Mouse (Mus musculus): ENCODE data around the gene Lrch3. TPM values are rescaled to one million over a fixed set of nuclear protein-coding genes. Genes with fewer than 3 reads are reported as not detected.
"Not testable (repeated sequence)": the region's sequence is repeated elsewhere in the genome, so short reads cannot be mapped to it uniquely, and the experiment has no call there.

Lrch3 gene
- polyA plus RNA-seq, 1 experiment from 2014 or later: 24.3 TPM

DNA sequence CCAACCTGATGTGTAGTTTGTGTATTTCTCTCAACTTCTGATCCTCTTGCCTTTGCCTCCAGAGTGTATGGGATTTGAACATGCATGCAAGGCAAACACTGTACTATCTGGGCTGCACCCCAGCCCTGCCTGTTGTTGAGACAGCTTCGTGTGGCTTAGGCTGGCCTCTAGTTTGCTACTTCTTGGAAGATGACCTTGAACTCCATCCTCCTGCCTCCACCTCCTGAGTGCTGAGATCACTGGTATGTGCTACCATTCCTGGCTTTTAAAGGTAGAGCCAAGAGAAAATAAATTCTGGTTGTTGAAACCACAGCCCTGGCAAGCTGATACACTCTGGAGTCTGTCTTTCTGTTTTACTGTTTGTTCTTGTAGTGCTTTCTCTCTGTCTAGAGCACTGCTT is 21.2 kb downstream of the Lrch3 start:
- Histone ChIP-seq H3K4me2 (ENCODE audit: low read length) (no peak overlapping the region), H3K4me1 (ENCODE audit: control insufficient read depth, insufficient read depth, low read length) (peaks cover 5% of the 10 kb centered on the region; the same call in 1 of the 2 replicates), H3K27ac (ENCODE audit: low read depth, low read length) (no peak overlapping the region), H3K36me3 (ENCODE audit: control insufficient read depth, insufficient read depth, low read length) (no peaks in the 10 kb centered on the region), H3K9me3 (replicated peaks; ENCODE audit: control insufficient read depth, low read length) (no peaks in the 10 kb centered on the region), H3K4me3 (ENCODE audit: low read depth, low read length) (no peak overlapping the region), H3K27me3 (replicated peaks; ENCODE audit: control insufficient read depth, insufficient read depth, low read length) (no peaks in the 10 kb centered on the region), H3K9ac (ENCODE audit: low read length) (no peak overlapping the region)
- no peak for ATAC-seq
- WGBS: 81% methylated on average over 1 of the region's 1 CpGs
- DNase-seq (ENCODE audit: low spot score): no peak

DNA sequence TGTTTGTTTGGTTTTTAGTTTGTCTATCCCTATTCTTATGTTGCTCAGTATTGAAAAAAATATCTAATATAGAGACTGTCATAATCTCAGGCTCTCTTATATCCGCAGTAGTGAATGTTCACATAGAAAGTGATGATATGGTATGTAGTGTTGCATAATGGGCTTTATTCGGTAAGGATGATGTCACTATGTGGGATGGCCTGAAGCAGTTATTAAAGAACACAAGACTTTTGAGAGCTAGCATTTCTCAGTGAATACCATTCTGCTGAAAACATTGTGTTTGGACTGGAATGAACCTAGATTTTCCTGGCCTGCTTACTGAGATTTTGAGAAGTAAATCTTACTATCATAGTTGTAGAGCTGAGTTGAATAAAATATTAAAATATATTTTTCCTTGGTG is 23.5 kb downstream of the Lrch3 start:
- Histone ChIP-seq H3K4me1 (ENCODE audit: control insufficient read depth, insufficient read depth, low read length) (peaks cover 5% of the 10 kb centered on the region; the same call in 1 of the 2 replicates), H3K27me3 (replicated peaks; ENCODE audit: control insufficient read depth, insufficient read depth, low read length) (no peaks in the 10 kb centered on the region), H3K4me2 (ENCODE audit: low read length) (no peak overlapping the region), H3K9me3 (replicated peaks; ENCODE audit: control insufficient read depth, low read length) (no peaks in the 10 kb centered on the region), H3K9ac (ENCODE audit: low read length) (no peak overlapping the region), H3K36me3 (ENCODE audit: control insufficient read depth, insufficient read depth, low read length) (no peaks in the 10 kb centered on the region), H3K4me3 (ENCODE audit: low read depth, low read length) (no peak overlapping the region), H3K27ac (ENCODE audit: low read depth, low read length) (no peak overlapping the region)
- DNase-seq (ENCODE audit: low spot score): no peak
- 78% methylated on average over 2 of the region's 2 CpGs for WGBS
- no peak for ATAC-seq

DNA sequence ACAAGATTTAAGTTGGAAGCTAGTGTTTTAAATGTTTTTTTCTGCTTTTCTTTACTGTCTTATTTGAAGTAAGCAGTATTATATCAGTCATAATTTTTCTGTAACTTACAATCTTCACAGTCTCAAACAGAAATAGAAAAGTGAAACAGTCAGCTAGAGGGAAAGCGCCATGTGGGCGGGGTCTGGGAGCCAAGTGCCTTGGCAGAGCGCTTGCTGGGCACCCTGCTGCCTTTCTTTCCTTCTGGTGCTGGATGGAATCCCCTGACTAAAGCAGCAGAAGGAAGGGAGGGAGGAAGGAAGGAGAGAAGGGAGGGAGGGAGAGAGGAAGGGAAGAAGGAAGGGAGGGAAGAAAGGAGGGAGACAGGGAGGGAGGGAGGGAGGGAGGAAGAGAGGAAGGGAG is 25.4 kb downstream of the Lrch3 start:
- ATAC-seq; H3K9me3 ChIP-seq (replicated peaks; ENCODE audit: control insufficient read depth, low read length); H3K9ac ChIP-seq (ENCODE audit: low read length); H3K4me3 ChIP-seq (ENCODE audit: low read depth, low read length); H3K27me3 ChIP-seq (replicated peaks; ENCODE audit: control insufficient read depth, insufficient read depth, low read length); H3K4me2 ChIP-seq (ENCODE audit: low read length); H3K27ac ChIP-seq (ENCODE audit: low read depth, low read length); H3K36me3 ChIP-seq (ENCODE audit: control insufficient read depth, insufficient read depth, low read length); H3K4me1 ChIP-seq (ENCODE audit: control insufficient read depth, insufficient read depth, low read length): not testable (repeated sequence)
- peak; percentile 65 for DNase-seq (ENCODE audit: low spot score)
- WGBS: 18% methylated on average over 3 of the region's 3 CpGs

DNA sequence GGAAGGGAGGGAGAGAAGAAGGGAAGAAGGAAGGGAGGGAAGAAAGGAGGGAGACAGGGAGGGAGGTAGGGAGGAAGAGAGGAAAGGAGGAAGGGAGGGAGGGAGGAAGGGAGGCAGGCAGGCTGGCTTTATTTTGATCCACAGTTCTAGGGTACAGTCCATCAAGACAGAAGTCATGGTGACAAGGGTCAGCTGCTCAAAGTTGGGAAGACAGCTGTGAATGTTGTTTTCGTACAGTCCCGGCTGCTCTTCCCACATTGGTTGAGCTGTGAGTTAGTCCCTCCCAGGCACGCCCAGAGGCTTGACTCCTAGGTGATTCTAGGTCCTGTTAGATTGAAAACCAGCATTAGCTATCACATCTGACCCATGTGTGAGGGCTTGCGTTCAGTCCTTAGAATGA is 25.8 kb downstream of the Lrch3 start:
- ATAC-seq; H3K27ac ChIP-seq (ENCODE audit: low read depth, low read length); H3K27me3 ChIP-seq (replicated peaks; ENCODE audit: control insufficient read depth, insufficient read depth, low read length); H3K9ac ChIP-seq (ENCODE audit: low read length); H3K4me2 ChIP-seq (ENCODE audit: low read length); H3K36me3 ChIP-seq (ENCODE audit: control insufficient read depth, insufficient read depth, low read length); H3K9me3 ChIP-seq (replicated peaks; ENCODE audit: control insufficient read depth, low read length); DNase-seq (ENCODE audit: low spot score); H3K4me3 ChIP-seq (ENCODE audit: low read depth, low read length); H3K4me1 ChIP-seq (ENCODE audit: control insufficient read depth, insufficient read depth, low read length): not testable (repeated sequence)
- 87% methylated on average over 4 of the region's 4 CpGs for WGBS

DNA sequence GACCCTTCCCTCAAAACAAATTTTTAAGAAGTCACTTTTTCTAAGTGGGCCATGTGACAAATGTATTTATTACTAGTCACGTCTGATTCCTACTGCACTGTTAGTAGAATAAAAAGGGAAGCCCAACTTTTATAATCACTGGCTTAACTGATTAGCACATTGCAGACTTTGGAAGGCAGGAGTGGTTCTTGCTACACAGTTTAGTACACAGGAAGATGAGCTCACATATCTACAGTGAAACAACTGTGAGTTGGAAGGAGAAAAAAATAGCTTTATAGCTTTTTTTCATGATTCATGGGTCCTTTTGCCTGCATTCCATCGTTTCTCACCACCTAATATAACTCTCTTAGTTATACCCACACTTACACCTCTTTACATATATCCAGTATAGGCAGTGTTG is 27.3 kb downstream of the Lrch3 start:
- H3K4me1 ChIP-seq (ENCODE audit: control insufficient read depth, insufficient read depth, low read length); DNase-seq (ENCODE audit: low spot score); H3K27me3 ChIP-seq (replicated peaks; ENCODE audit: control insufficient read depth, insufficient read depth, low read length); H3K36me3 ChIP-seq (ENCODE audit: control insufficient read depth, insufficient read depth, low read length); ATAC-seq; H3K9me3 ChIP-seq (replicated peaks; ENCODE audit: control insufficient read depth, low read length); H3K9ac ChIP-seq (ENCODE audit: low read length); H3K4me3 ChIP-seq (ENCODE audit: low read depth, low read length); H3K27ac ChIP-seq (ENCODE audit: low read depth, low read length); H3K4me2 ChIP-seq (ENCODE audit: low read length): not testable (repeated sequence)
- WGBS: 95% methylated on average over 2 of the region's 2 CpGs

DNA sequence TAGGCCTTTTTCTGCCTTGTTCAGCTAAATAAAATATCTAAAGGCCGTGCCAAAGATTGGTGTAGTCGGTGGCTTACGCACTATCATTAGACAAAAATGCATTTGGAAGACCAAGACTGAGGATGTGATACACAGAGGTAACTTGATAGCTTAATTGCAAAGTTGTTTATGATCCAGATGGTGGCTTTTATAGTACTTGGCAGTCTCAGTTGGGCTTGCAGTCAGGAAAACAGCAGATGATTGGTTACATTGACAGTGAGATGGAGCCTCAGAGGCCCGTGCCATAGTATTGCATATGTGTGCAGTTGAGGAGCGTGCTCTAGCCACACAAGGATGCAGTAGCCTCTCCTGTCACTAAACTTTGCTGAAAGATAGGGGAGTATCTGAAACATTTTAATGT is 28.8 kb downstream of the Lrch3 start:
- no peaks in the 10 kb centered on the region for H3K36me3 ChIP-seq (ENCODE audit: control insufficient read depth, insufficient read depth, low read length)
- WGBS: 71% methylated on average over 5 of the region's 5 CpGs
- no peak overlapping the region for H3K4me2 ChIP-seq (ENCODE audit: low read length)
- no peak overlapping the region for H3K27ac ChIP-seq (ENCODE audit: low read depth, low read length)
- no peak overlapping the region for H3K9ac ChIP-seq (ENCODE audit: low read length)
- no peaks in the 10 kb centered on the region for H3K9me3 ChIP-seq (replicated peaks; ENCODE audit: control insufficient read depth, low read length)
- H3K4me3 ChIP-seq (ENCODE audit: low read depth, low read length): no peak overlapping the region
- no peaks in the 10 kb centered on the region for H3K4me1 ChIP-seq (ENCODE audit: control insufficient read depth, insufficient read depth, low read length)
- H3K27me3 ChIP-seq (replicated peaks; ENCODE audit: control insufficient read depth, insufficient read depth, low read length): no peaks in the 10 kb centered on the region
- ATAC-seq: peak; percentile 76; the same call in 1 of the 2 replicates
- peak; percentile 80 for DNase-seq (ENCODE audit: low spot score)

DNA sequence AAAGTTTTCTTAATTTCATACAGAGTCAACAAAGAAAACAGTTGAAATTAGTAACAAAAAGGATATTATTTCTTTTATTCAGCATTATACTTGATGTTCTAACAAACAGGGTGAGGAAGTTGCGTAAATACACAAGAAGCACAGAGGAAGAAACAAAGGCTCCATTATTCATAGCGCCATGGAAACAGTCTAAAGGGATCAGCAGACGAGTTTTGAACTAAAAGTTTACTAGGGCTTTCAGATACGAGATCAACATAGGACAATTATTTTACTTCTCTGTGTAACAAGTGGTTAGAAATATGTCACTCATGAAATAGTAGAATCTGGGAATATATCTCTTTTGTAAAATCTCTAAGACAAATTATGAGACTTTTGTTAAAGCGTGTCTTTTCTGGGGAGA is 31.5 kb downstream of the Lrch3 start:
- no peak for DNase-seq (ENCODE audit: low spot score)
- Histone ChIP-seq H3K27ac (ENCODE audit: low read depth, low read length) (no peak overlapping the region), H3K36me3 (ENCODE audit: control insufficient read depth, insufficient read depth, low read length) (no peaks in the 10 kb centered on the region), H3K9ac (ENCODE audit: low read length) (no peak overlapping the region), H3K9me3 (replicated peaks; ENCODE audit: control insufficient read depth, low read length) (no peaks in the 10 kb centered on the region), H3K4me2 (ENCODE audit: low read length) (no peak overlapping the region), H3K4me1 (ENCODE audit: control insufficient read depth, insufficient read depth, low read length) (no peaks in the 10 kb centered on the region), H3K4me3 (ENCODE audit: low read depth, low read length) (no peak overlapping the region), H3K27me3 (replicated peaks; ENCODE audit: control insufficient read depth, insufficient read depth, low read length) (no peaks in the 10 kb centered on the region)
- ATAC-seq: no peak
- 21% methylated on average over 5 of the region's 5 CpGs for WGBS

DNA sequence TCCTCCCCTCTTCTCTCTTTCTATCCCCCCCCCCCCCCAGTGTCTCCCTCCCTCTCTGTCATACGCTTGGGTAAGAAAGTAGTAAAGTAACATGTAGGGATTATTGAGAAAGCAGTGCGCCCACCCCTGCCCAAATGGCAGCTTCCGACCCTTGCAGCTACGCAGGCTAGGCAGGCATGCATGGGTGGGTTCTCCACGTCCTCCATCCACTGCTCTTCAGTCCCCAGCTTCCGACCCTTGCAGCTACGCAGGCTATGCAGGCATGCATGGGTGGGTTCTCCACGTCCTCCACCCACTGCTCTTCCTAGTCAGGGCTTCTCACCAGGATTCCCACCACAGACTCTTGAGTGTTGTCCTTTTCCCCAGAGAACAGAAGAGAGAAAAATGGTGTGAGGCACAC is 34.1 kb downstream of the Lrch3 start:
- Histone ChIP-seq H3K4me2 (ENCODE audit: low read length) (no peak overlapping the region), H3K27ac (ENCODE audit: low read depth, low read length) (no peak overlapping the region), H3K9ac (ENCODE audit: low read length) (no peak overlapping the region), H3K4me1 (ENCODE audit: control insufficient read depth, insufficient read depth, low read length) (no peaks in the 10 kb centered on the region), H3K27me3 (replicated peaks; ENCODE audit: control insufficient read depth, insufficient read depth, low read length) (no peaks in the 10 kb centered on the region), H3K36me3 (ENCODE audit: control insufficient read depth, insufficient read depth, low read length) (peaks cover 7% of the 10 kb centered on the region; the same call in 1 of the 2 replicates), H3K4me3 (ENCODE audit: low read depth, low read length) (no peak overlapping the region), H3K9me3 (replicated peaks; ENCODE audit: control insufficient read depth, low read length) (no peaks in the 10 kb centered on the region)
- ATAC-seq: no peak
- 81% methylated on average over 8 of the region's 8 CpGs for WGBS
- no peak for DNase-seq (ENCODE audit: low spot score)

DNA sequence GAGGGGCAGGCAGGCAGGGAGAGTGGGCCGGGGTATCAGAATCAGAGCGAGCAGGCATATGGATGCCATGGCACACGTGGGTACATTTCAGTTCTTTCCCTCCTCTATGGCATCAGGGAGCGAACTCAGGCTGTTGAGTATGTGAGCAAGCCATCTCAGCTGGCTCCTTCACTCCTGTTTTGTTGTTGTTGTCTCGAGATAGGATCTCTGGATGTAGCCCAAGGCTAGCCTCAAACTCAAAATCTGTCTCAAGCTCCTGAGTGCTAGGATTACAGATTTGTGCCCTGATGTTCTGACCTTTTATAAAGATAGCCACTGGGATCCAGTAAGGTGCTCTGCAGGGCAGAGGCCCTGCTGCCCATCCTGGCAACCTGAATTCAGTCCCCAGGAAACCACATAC is 34.8 kb downstream of the Lrch3 start:
- Histone ChIP-seq H3K27me3 (replicated peaks; ENCODE audit: control insufficient read depth, insufficient read depth, low read length) (no peaks in the 10 kb centered on the region), H3K4me2 (ENCODE audit: low read length) (no peak overlapping the region), H3K9ac (ENCODE audit: low read length) (no peak overlapping the region), H3K4me1 (ENCODE audit: control insufficient read depth, insufficient read depth, low read length) (no peaks in the 10 kb centered on the region), H3K4me3 (ENCODE audit: low read depth, low read length) (no peak overlapping the region), H3K36me3 (ENCODE audit: control insufficient read depth, insufficient read depth, low read length) (peaks cover 8% of the 10 kb centered on the region; the same call in 1 of the 2 replicates), H3K9me3 (replicated peaks; ENCODE audit: control insufficient read depth, low read length) (no peaks in the 10 kb centered on the region), H3K27ac (ENCODE audit: low read depth, low read length) (no peak overlapping the region)
- DNase-seq (ENCODE audit: low spot score): no peak
- no peak for ATAC-seq
- WGBS: 84% methylated on average over 5 of the region's 5 CpGs
